Mouse (Mus musculus) inflammation-experienced regulatory T-cells (primary cell): ENCODE results near the gene Ppm1j. TPM values are rescaled to one million over a fixed set of nuclear protein-coding genes. Genes with fewer than 3 reads are reported as not detected.

ENCODE experiments used
- polyA plus RNA-seq, 2 experiments: library from polyadenylated mRNA; unstranded; fragments of 100-300 nt; shearing (Covaris generic); gene quantifications; one replicate each; pipeline ENCODE4 v1.2.1; 2017

The Ppm1j gene
- 10 to 100 TPM; 63.9 to 68.3 TPM for polyA plus RNA-seq

DNA sequence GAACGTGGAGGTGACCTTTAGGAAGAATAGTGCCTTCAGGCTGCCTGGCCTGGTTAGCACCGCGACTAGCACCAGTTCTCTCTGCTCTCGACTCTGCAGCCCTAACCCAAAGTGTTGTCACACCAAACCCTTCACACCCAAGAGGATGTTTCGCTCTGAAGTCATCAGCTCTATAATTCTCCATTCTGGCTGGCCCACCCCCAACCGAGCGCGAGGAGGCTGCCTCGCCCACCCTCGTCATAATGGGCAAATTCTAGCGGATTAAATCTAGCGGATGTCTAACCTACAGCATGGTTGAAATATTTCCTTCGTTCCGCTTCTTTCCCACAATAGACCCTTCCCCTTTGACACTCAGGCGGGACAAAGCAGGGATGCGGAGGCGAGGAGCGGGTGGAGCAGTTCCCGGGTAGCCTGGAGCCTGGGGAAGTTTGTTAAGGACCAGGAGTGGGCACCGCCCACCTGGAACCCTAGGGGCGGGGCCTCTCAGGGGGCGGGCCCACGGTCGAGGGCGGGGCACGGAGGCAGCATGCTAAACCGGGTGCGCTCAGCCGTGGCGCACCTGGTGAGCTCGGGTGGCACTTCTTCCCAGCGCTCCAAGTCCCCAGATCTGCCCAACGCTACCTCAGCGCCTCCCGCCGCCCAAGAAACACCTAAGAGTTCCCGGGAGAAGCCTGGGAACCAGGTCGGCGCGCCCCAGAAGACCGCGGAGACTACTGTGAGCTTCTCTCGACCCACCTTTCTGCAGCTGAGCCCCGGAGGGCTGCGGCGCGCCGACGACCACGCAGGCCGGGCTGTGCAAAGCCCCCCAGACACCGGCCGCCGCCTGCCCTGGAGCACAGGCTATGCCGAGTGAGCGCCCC, at the start of gene Ppm1j:
Gene Ppm1j (plus strand): TSS at position 496 of the 860 bp plus-strand sequence.

DNA sequence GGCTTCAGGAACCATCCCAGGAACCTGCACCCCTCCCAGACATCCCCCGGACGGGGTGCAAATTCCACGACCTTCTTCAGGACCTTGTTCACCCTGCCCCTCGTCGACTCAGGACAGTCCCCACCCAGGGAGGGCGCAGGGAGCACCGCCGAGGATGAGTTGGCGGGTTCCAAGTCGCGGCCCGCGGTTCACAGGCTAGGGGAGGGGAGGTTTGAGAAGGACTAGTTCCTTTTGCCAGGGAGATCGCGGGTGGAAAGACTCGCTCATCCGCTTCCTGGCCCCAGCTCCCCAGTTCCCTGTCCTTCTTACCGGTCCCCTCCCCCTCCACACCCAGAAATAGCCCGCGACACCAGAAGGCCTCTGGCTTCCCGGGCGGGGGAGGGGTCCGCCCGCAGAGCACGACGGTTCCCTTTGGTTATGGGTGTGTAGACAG, 631 bp downstream of the Ppm1j start, which contains the start of gene Fam19a3:
Gene Fam19a3 (minus strand): TSS at position 370 of the 433 bp plus-strand sequence.

GRCm38 (mm10) chr3:104788075-104788474, 7.2 kb downstream of the Ppm1j start, which contains the start of gene Rhoc:
Gene Rhoc, plus strand, starts transcription at chr3:104788375.

GRCm38 (mm10) chr3:104817991-104818748, 37.3 kb downstream of the Ppm1j start, which contains the start of gene Mov10:
Gene Mov10, minus strand, starts transcription at chr3:104818563.

Other genes with a start within 250 kb of the Ppm1j start
- 10 to 100 TPM; 18.7 to 21.4 TPM for gene Slc16a1, start 142.4 kb upstream of the Ppm1j start, polyA plus RNA-seq
- gene Fam19a3, start 784 bp downstream of the Ppm1j start, polyA plus RNA-seq = 1 to 10 TPM; 1.6 to 3.6 TPM
- 10 to 100 TPM; 13.3 to 13.6 TPM for gene Rhoc, start 7.3 kb downstream of the Ppm1j start, polyA plus RNA-seq
- 10 to 100 TPM; 33.0 to 43.4 TPM for gene Mov10, start 37.5 kb downstream of the Ppm1j start, polyA plus RNA-seq
- gene St7l, start 82.9 kb downstream of the Ppm1j start, polyA plus RNA-seq = 10 to 100 TPM; 45.8 to 57.4 TPM
- 100 to 1,000 TPM; 426 to 482 TPM for gene Capza1, start 83.4 kb downstream of the Ppm1j start, polyA plus RNA-seq
- gene Wnt2b, start 180.9 kb downstream of the Ppm1j start, polyA plus RNA-seq = under 1 TPM; 0.17 to 0.82 TPM